Mouse (Mus musculus) heart, embryonic 16.5 days (tissue): ENCODE results near the gene Btnl6. TPM values are rescaled to one million over a fixed set of nuclear protein-coding genes. Genes with fewer than 3 reads are reported as not detected.
"Not testable (repeated sequence)": the region's sequence is repeated elsewhere in the genome, so short reads cannot be mapped to it uniquely, and the experiment has no call there.

Source experiments
- ATAC-seq: fragments of 200-750 bp; cut with Nextera tagmentation; replicated peaks from 2 replicates; pipeline ENCODE4 v1.8.0; 2017; ENCODE audit warnings: moderate number of reproducible peaks; ENCODE audit not compliant: insufficient read depth, low FRiP score; ENCODE audit errors: extremely low read depth
- H3K27ac ChIP-seq: fragments of 300-500 bp; sonication (generic); 2 replicates; pipeline ENCODE4 v1.5.1; 2014; ENCODE audit warnings: mild to moderate bottlenecking, low read length, control low read depth, moderate library complexity
- H3K27me3 ChIP-seq: fragments of 300-500 bp; sonication (generic); 2 replicates; pipeline ENCODE4 v1.6.1; 2014; ENCODE audit warnings: low read length, mixed read lengths; ENCODE audit not compliant: control insufficient read depth, insufficient read depth
- H3K36me3 ChIP-seq: fragments of 300-500 bp; sonication (generic); 2 replicates; pipeline ENCODE4 v1.6.1; 2014; ENCODE audit not compliant: control insufficient read depth, insufficient read depth
- H3K4me1 ChIP-seq: fragments of 300-500 bp; sonication (generic); 2 replicates; pipeline ENCODE4 v1.6.1; 2014; ENCODE audit warnings: low read length, mixed read lengths; ENCODE audit not compliant: control insufficient read depth, insufficient read depth
- H3K4me2 ChIP-seq: fragments of 300-500 bp; sonication (generic); 2 replicates; pipeline ENCODE4 v1.6.1; 2014; ENCODE audit warnings: low read depth, mild to moderate bottlenecking, control low read depth, low read length
- H3K4me3 ChIP-seq: fragments of 300-500 bp; sonication (generic); 2 replicates; pipeline ENCODE4 v1.5.1; 2014; ENCODE audit warnings: mild to moderate bottlenecking, control low read depth, low read length
- H3K9ac ChIP-seq: fragments of 300-500 bp; sonication (generic); 2 replicates; pipeline ENCODE4 v1.6.1; 2014; ENCODE audit warnings: low read length, control low read depth
- H3K9me3 ChIP-seq: fragments of 300-500 bp; sonication (generic); replicated peaks from 2 replicates; pipeline ENCODE4 v1.6.1; 2016; ENCODE audit warnings: low read length; ENCODE audit not compliant: control insufficient read depth
- WGBS: fragments of 180-500 bp; shearing (Covaris S2); extraction: QIAGEN DNeasy Blood & Tissue Kit; methylation state at CpG from one replicate; pipeline ENCODE4 v1.1.7; 2014; 5-methylcytosine and 5-hydroxymethylcytosine counted together
- polyA plus RNA-seq: library from polyadenylated mRNA; unstranded; fragments of >200 nt; fragmentation: Nextera tagmentation; extraction: Ambion mirVana; gene quantifications from 2 replicates; pipeline ENCODE4 v1.2.1, GENCODE M21; 2015

Gene Btnl6
- polyA plus RNA-seq, 1 experiment from 2014 or later, result 0.26 TPM

- not testable (repeated sequence) for H3K9ac ChIP-seq, ATAC-seq, H3K27me3 ChIP-seq, H3K36me3 ChIP-seq, H3K4me2 ChIP-seq, H3K9me3 ChIP-seq, H3K4me3 ChIP-seq, H3K27ac ChIP-seq, H3K4me1 ChIP-seq
- 67% methylated on average over 3 of the region's 3 CpGs for WGBS
Observed at GRCm38 (mm10) chr17:34518571-34518970, 1.4 kb upstream of the Btnl6 start.

GRCm38 (mm10) chr17:34517795-34518194 lies 643 bp upstream of the Btnl6 start:
- Histone ChIP-seq H3K9me3 (no peaks in the 10 kb centered on the region), H3K4me1 (no peaks in the 10 kb centered on the region), H3K27ac (no peak overlapping the region), H3K36me3 (no peaks in the 10 kb centered on the region), H3K4me3 (no peak overlapping the region), H3K4me2 (no peak overlapping the region), H3K27me3 (no peaks in the 10 kb centered on the region), H3K9ac (no peak overlapping the region)
- ATAC-seq, result no peak
- WGBS, result 88% methylated on average over 4 of the region's 4 CpGs

- Histone ChIP-seq H3K4me3 (no peak overlapping the region), H3K9ac (no peak overlapping the region), H3K9me3 (no peaks in the 10 kb centered on the region), H3K36me3 (no peaks in the 10 kb centered on the region), H3K27ac (no peak overlapping the region), H3K27me3 (no peaks in the 10 kb centered on the region), H3K4me2 (no peak overlapping the region), H3K4me1 (no peaks in the 10 kb centered on the region)
- WGBS, result 67% methylated on average over 2 of the region's 2 CpGs
- ATAC-seq, result no peak
Observed at GRCm38 (mm10) chr17:34516514-34516913, 638 bp downstream of the Btnl6 start.

GRCm38 (mm10) chr17:34511723-34512122 lies 5.4 kb downstream of the Btnl6 start:
- not testable (repeated sequence) for H3K27me3 ChIP-seq, H3K4me3 ChIP-seq, H3K36me3 ChIP-seq, H3K9ac ChIP-seq, H3K4me2 ChIP-seq, H3K4me1 ChIP-seq, H3K27ac ChIP-seq, ATAC-seq, H3K9me3 ChIP-seq
- WGBS, result 30% methylated on average over 1 of the region's 1 CpGs

- no peaks in the 10 kb centered on the region for H3K4me1 ChIP-seq
- H3K27ac ChIP-seq, result no peak overlapping the region
- H3K9ac ChIP-seq, result no peak overlapping the region
- H3K27me3 ChIP-seq, result no peaks in the 10 kb centered on the region
- ATAC-seq, result no peak
- no peaks in the 10 kb centered on the region for H3K36me3 ChIP-seq
- H3K9me3 ChIP-seq, result no peaks in the 10 kb centered on the region
- H3K4me3 ChIP-seq, result no peak overlapping the region
- H3K4me2 ChIP-seq, result no peak overlapping the region
Observed at GRCm38 (mm10) chr17:34507591-34507990, 9.6 kb downstream of the Btnl6 start.

- not testable (repeated sequence) for H3K4me1 ChIP-seq, H3K9ac ChIP-seq, H3K4me3 ChIP-seq, H3K27ac ChIP-seq, H3K27me3 ChIP-seq, H3K9me3 ChIP-seq, H3K4me2 ChIP-seq, H3K36me3 ChIP-seq, ATAC-seq
- 71% methylated on average over 2 of the region's 4 CpGs for WGBS
Observed at GRCm38 (mm10) chr17:34497726-34498125, 19.4 kb downstream of the Btnl6 start.

- not testable (repeated sequence) for H3K36me3 ChIP-seq, H3K4me2 ChIP-seq
- WGBS, result 70% methylated on average over 3 of the region's 3 CpGs
Observed at GRCm38 (mm10) chr17:34497319-34497718, 19.8 kb downstream of the Btnl6 start.

DNA sequence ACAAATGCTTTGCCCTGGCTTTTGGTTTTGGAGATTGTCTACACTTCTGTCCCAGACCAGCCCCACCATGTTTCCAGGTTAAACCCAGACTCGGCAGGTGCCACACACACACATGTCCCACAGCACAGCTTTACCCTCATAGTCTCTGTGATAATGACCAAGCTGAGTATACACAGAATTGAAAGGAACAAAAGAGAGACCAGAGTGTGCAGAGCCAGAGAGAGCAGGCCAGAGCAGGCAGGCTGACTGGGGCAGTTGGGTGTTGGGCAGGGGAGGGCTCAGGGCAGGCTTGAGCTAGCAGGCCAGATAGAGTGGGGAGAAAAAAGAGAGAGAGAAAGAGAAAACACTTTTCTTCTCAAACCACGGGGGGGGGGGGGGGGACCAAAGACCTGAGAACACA lies 20.6 kb downstream of the Btnl6 start:
- H3K4me2 ChIP-seq, result no peak overlapping the region
- no peaks in the 10 kb centered on the region for H3K36me3 ChIP-seq
- no peaks in the 10 kb centered on the region for H3K9me3 ChIP-seq
- no peak overlapping the region for H3K9ac ChIP-seq
- WGBS, result 77% methylated on average over 1 of the region's 2 CpGs
- H3K27me3 ChIP-seq, result no peaks in the 10 kb centered on the region
- ATAC-seq, result no peak
- H3K4me1 ChIP-seq, result no peaks in the 10 kb centered on the region
- H3K27ac ChIP-seq, result no peak overlapping the region
- H3K4me3 ChIP-seq, result no peak overlapping the region

More at GRCm38 (mm10) chr17:34497319-34497718, 19.8 kb downstream of the Btnl6 start:
- not testable (repeated sequence) for H3K4me1 ChIP-seq, H3K27me3 ChIP-seq, H3K27ac ChIP-seq, H3K4me3 ChIP-seq, H3K9ac ChIP-seq, H3K9me3 ChIP-seq, ATAC-seq

DNA sequence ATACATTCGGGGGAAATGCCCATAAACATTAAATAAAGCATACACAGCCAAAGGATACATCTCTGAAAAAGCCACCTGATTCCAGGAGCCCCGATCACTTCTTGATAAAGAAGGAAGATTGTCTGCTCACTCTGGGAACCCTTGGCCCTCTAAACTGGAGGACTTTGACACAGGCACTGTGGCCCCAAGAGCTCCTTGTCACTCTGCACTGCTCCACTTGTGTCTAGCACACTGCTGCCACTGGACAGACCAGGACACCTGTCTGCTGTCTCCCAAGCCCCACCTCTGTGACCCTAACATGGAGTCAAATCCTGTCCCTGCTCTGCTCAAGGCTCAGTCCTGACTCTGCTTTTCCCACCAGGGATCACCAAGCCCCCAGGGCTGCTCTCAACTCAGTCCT lies 22.0 kb downstream of the Btnl6 start:
- H3K9ac ChIP-seq, H3K27ac ChIP-seq, H3K4me2 ChIP-seq, H3K4me1 ChIP-seq, H3K36me3 ChIP-seq, H3K27me3 ChIP-seq, H3K9me3 ChIP-seq, ATAC-seq, H3K4me3 ChIP-seq: not testable (repeated sequence)
- WGBS, result 65% methylated on average over 2 of the region's 2 CpGs

GRCm38 (mm10) chr17:34492796-34493195 lies 24.4 kb downstream of the Btnl6 start:
- no peak overlapping the region for H3K4me2 ChIP-seq
- H3K4me1 ChIP-seq, result no peaks in the 10 kb centered on the region
- no peaks in the 10 kb centered on the region for H3K36me3 ChIP-seq
- H3K4me3 ChIP-seq, result no peak overlapping the region
- no peak overlapping the region for H3K9ac ChIP-seq
- no peaks in the 10 kb centered on the region for H3K27me3 ChIP-seq
- ATAC-seq, result no peak
- H3K27ac ChIP-seq, result no peak overlapping the region
- no peaks in the 10 kb centered on the region for H3K9me3 ChIP-seq
